Mouse (Mus musculus): ENCODE results near the gene Neu1. TPM values are rescaled to one million over a fixed set of nuclear protein-coding genes. Genes with fewer than 3 reads are reported as not detected.
"Not testable (repeated sequence)": the region's sequence is repeated elsewhere in the genome, so short reads cannot be mapped to it uniquely, and the experiment has no call there.

Neu1 gene
- polyA plus RNA-seq, 1 experiment, result 11.7 TPM

- Histone ChIP-seq H3K36me3 (ENCODE audit: control insufficient read depth, insufficient read depth) (no peaks in the 10 kb centered on the region), H3K79me2 (ENCODE audit: control insufficient read depth, insufficient read depth) (no peaks in the 10 kb centered on the region), H3K27me3 (ENCODE audit: control insufficient read depth, insufficient read depth, insufficient read length) (no peaks in the 10 kb centered on the region), H3K79me3 (ENCODE audit: low read depth) (no peaks in the 10 kb centered on the region), H3K4me3 (ENCODE audit: insufficient read depth, poor library complexity, severe bottlenecking) (no peak overlapping the region), H3ac (ENCODE audit: control insufficient read depth, insufficient read length, low read depth) (peak overlapping the region; percentile 22)
- TF ChIP-seq CTCF (IDR thresholded peaks at IDR 0.05; ENCODE audit: control insufficient read depth, insufficient read depth, insufficient read length), result no peak
- peak; percentile 45 for TF ChIP-seq USF1 (IDR thresholded peaks at IDR 0.05; ENCODE audit: low read depth)
Observed at GRCm38 (mm10) chr17:34943128-34943815, 12.2 kb downstream of the Neu1 start.

- no peak overlapping the region for H3ac ChIP-seq (ENCODE audit: control insufficient read depth, insufficient read length, low read depth)
- H3K27me3 ChIP-seq (ENCODE audit: control insufficient read depth, insufficient read depth, insufficient read length), result no peaks in the 10 kb centered on the region
- H3K4me3 ChIP-seq (ENCODE audit: insufficient read depth, poor library complexity, severe bottlenecking), result no peak overlapping the region
- peaks cover 2% of the 10 kb centered on the region for H3K36me3 ChIP-seq (ENCODE audit: control insufficient read depth, insufficient read depth)
- TF ChIP-seq MYOG (IDR thresholded peaks at IDR 0.05; ENCODE audit: control insufficient read depth, extremely low read depth, insufficient read length) (no peak), FOSL1 (IDR thresholded peaks at IDR 0.05; ENCODE audit: insufficient read depth, low read length, poor library complexity, severe bottlenecking) (no peak), CTCF (IDR thresholded peaks at IDR 0.05; ENCODE audit: control insufficient read depth, insufficient read depth, insufficient read length) (no peak), MAX (IDR thresholded peaks at IDR 0.05) (no peak), MYOD1 (IDR thresholded peaks at IDR 0.05; ENCODE audit: control insufficient read depth, insufficient read length, low read depth) (no peak), CEBPB (IDR thresholded peaks at IDR 0.05; ENCODE audit: low read depth) (no peak), USF1 (IDR thresholded peaks at IDR 0.05; ENCODE audit: low read depth) (no peak)
- no peaks in the 10 kb centered on the region for H3K79me2 ChIP-seq (ENCODE audit: control insufficient read depth, insufficient read depth)
- H3K79me3 ChIP-seq (ENCODE audit: low read depth), result no peaks in the 10 kb centered on the region
Observed at GRCm38 (mm10) chr17:34944362-34944761, 13.3 kb downstream of the Neu1 start.

- Histone ChIP-seq H3K36me3 (ENCODE audit: control insufficient read depth, insufficient read depth) (peaks cover 24% of the 10 kb centered on the region), H3K4me3 (ENCODE audit: insufficient read depth, poor library complexity, severe bottlenecking) (no peak overlapping the region), H3ac (ENCODE audit: control insufficient read depth, insufficient read length, low read depth) (no peak overlapping the region), H3K27me3 (ENCODE audit: control insufficient read depth, insufficient read depth, insufficient read length) (no peaks in the 10 kb centered on the region), H3K79me3 (ENCODE audit: low read depth) (peaks cover 15% of the 10 kb centered on the region), H3K79me2 (ENCODE audit: control insufficient read depth, insufficient read depth) (peaks cover 22% of the 10 kb centered on the region)
- TF ChIP-seq MYOG (IDR thresholded peaks at IDR 0.05; ENCODE audit: control insufficient read depth, extremely low read depth, insufficient read length) (no peak), CTCF (IDR thresholded peaks at IDR 0.05; ENCODE audit: control insufficient read depth, insufficient read depth, insufficient read length) (no peak), CEBPB (IDR thresholded peaks at IDR 0.05; ENCODE audit: low read depth) (no peak), FOSL1 (IDR thresholded peaks at IDR 0.05; ENCODE audit: insufficient read depth, low read length, poor library complexity, severe bottlenecking) (no peak), MYOD1 (IDR thresholded peaks at IDR 0.05; ENCODE audit: control insufficient read depth, insufficient read length, low read depth) (no peak), MAX (IDR thresholded peaks at IDR 0.05) (no peak), USF1 (IDR thresholded peaks at IDR 0.05; ENCODE audit: low read depth) (no peak)
Observed at GRCm38 (mm10) chr17:34946486-34947140, 15.6 kb downstream of the Neu1 start.

GRCm38 (mm10) chr17:34947606-34948005 is 16.6 kb downstream of the Neu1 start:
- Histone ChIP-seq H3K27me3 (ENCODE audit: control insufficient read depth, insufficient read depth, insufficient read length) (no peaks in the 10 kb centered on the region), H3K79me2 (ENCODE audit: control insufficient read depth, insufficient read depth) (peaks cover 30% of the 10 kb centered on the region), H3K36me3 (ENCODE audit: control insufficient read depth, insufficient read depth) (peaks cover 28% of the 10 kb centered on the region), H3K79me3 (ENCODE audit: low read depth) (peaks cover 22% of the 10 kb centered on the region), H3ac (ENCODE audit: control insufficient read depth, insufficient read length, low read depth) (no peak overlapping the region), H3K4me3 (ENCODE audit: insufficient read depth, poor library complexity, severe bottlenecking) (no peak overlapping the region)
- TF ChIP-seq USF1 (IDR thresholded peaks at IDR 0.05; ENCODE audit: low read depth), result no peak
- peak; percentile 3 for TF ChIP-seq CTCF (IDR thresholded peaks at IDR 0.05; ENCODE audit: control insufficient read depth, insufficient read depth, insufficient read length)
- TF ChIP-seq CEBPB (IDR thresholded peaks at IDR 0.05; ENCODE audit: low read depth), result no peak

- Histone ChIP-seq H3K36me3 (ENCODE audit: control insufficient read depth, insufficient read depth) (peaks cover 28% of the 10 kb centered on the region), H3K79me3 (ENCODE audit: low read depth) (peaks cover 22% of the 10 kb centered on the region), H3K79me2 (ENCODE audit: control insufficient read depth, insufficient read depth) (peaks cover 30% of the 10 kb centered on the region)
- not testable (repeated sequence) for H3K27me3 ChIP-seq (ENCODE audit: control insufficient read depth, insufficient read depth, insufficient read length); H3K4me3 ChIP-seq (ENCODE audit: insufficient read depth, poor library complexity, severe bottlenecking); H3ac ChIP-seq (ENCODE audit: control insufficient read depth, insufficient read length, low read depth)
Observed at GRCm38 (mm10) chr17:34948721-34949552, 17.9 kb downstream of the Neu1 start.

- TF ChIP-seq CTCF (IDR thresholded peaks at IDR 0.05; ENCODE audit: control insufficient read depth, insufficient read depth, insufficient read length), result no peak
- TF ChIP-seq MYOG (IDR thresholded peaks at IDR 0.05; ENCODE audit: control insufficient read depth, extremely low read depth, insufficient read length), result no peak
- no peak for TF ChIP-seq USF1 (IDR thresholded peaks at IDR 0.05; ENCODE audit: low read depth)
- TF ChIP-seq MAX (IDR thresholded peaks at IDR 0.05), result no peak
- no peak for TF ChIP-seq MYOD1 (IDR thresholded peaks at IDR 0.05; ENCODE audit: control insufficient read depth, insufficient read length, low read depth)
- TF ChIP-seq CEBPB (IDR thresholded peaks at IDR 0.05; ENCODE audit: low read depth), result no peak
- no peak for TF ChIP-seq FOSL1 (IDR thresholded peaks at IDR 0.05; ENCODE audit: insufficient read depth, low read length, poor library complexity, severe bottlenecking)
- Histone ChIP-seq H3K27me3 (ENCODE audit: control insufficient read depth, insufficient read depth, insufficient read length) (no peaks in the 10 kb centered on the region), H3K4me3 (ENCODE audit: insufficient read depth, poor library complexity, severe bottlenecking) (no peak overlapping the region), H3ac (ENCODE audit: control insufficient read depth, insufficient read length, low read depth) (peak overlapping the region; percentile 71), H3K36me3 (ENCODE audit: control insufficient read depth, insufficient read depth) (peaks cover 28% of the 10 kb centered on the region), H3K79me3 (ENCODE audit: low read depth) (peaks cover 22% of the 10 kb centered on the region), H3K79me2 (ENCODE audit: control insufficient read depth, insufficient read depth) (peaks cover 30% of the 10 kb centered on the region)
Observed at GRCm38 (mm10) chr17:34949553-34949969, 18.5 kb downstream of the Neu1 start.

All from C2C12 (cell line).